Mouse (Mus musculus): ENCODE results near the gene Snx21.

Gene Snx21

GRCm38 (mm10) chr2:164828437-164828836, 42.8 kb downstream of the Snx21 start, which contains the start of gene Spata25:
Spata25 (minus strand) TSS chr2:164828537.
- no peak for DNase-seq (ENCODE audit: low read depth)

DNA sequence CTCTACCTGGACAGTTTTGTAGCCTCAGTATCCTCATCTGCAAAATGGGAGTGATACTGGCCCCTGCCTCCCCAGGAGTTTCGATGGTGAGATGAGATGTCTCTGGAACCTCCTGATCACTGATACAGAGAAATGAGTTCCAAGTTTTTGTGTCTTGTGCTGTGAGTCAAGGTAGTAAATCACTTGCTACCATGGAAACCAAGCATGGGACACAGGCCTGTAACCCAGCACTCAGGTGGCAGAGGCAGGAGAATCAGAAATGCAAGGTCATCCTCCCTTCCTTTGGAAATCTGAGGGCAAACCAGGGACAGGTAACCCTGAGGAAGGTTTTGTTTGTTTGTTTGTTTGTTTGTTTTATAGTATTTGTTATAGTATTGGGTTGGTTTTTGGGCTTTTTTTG, 43.5 kb downstream of the Snx21 start:
- DNase-seq (ENCODE audit: low read depth): no peak

- DNase-seq (ENCODE audit: low read depth): no peak
Observed at GRCm38 (mm10) chr2:164831029-164831428, 45.4 kb downstream of the Snx21 start.

DNA sequence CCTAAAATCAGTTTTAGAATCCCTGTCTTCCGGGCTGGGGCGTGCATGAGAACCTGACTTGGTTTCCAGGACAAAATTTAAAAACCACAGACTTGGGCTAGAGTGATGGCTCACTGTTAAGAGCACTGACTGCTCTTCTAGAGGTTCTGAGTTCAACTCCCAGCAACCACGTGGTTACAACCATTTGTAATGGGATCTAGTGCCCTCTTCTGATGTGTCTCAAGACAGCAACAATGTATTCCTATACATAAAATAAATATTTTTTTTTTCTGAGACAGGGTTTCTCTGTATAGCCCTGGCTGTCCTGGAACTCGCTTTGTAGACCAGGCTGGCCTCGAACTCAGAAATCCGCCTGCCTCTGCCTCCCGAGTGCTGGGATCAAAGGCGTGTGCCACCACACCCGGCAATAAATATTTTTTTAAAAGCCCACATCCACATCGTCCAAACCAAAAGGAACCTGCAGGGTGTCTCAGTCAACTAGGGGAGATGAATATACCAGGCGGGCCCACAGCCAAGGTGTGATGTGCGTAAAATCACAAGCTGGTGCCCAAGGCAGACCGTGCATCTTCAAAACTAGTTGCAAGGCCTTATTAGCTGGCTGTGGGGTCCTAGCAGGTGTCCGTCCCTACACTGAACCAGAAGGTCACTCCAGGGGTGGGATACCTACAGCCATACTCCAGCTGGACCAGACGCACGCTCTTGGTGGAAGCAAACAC, 46.6 kb downstream of the Snx21 start:
- DNase-seq (ENCODE audit: low read depth): no peak

DNA sequence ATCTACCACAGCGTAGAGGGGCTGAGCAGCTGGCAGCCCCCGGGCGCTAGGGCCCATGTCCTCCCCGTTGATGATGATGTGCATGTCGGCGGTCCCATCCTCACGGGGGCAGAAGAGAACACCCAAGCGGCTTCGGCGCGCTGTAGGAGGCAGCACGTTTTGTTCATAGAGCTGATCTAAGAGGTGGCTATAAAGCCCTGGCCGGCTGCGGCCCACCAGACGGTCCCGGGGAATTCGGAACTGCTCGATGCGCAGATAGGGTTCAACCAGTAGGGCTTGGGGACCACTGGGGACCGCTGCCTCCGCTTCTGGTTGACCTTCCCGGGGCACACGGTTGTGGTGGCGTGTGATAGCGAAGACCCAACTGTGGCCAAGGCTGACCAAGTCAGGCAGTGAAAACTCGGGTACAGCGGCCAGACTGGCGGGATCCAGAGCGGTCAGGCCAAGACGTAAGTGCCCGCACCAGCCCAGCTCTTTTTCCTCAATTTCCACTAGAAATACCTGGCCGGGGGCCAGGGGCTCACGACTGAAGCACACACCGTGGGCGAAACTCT, 47.2 kb downstream of the Snx21 start, which contains the start of gene Ctsa:
Gene Ctsa (plus strand): TSS at position 126 of the 554 bp plus-strand sequence.
- peak; percentile 87 for DNase-seq (ENCODE audit: low read depth)

DNA sequence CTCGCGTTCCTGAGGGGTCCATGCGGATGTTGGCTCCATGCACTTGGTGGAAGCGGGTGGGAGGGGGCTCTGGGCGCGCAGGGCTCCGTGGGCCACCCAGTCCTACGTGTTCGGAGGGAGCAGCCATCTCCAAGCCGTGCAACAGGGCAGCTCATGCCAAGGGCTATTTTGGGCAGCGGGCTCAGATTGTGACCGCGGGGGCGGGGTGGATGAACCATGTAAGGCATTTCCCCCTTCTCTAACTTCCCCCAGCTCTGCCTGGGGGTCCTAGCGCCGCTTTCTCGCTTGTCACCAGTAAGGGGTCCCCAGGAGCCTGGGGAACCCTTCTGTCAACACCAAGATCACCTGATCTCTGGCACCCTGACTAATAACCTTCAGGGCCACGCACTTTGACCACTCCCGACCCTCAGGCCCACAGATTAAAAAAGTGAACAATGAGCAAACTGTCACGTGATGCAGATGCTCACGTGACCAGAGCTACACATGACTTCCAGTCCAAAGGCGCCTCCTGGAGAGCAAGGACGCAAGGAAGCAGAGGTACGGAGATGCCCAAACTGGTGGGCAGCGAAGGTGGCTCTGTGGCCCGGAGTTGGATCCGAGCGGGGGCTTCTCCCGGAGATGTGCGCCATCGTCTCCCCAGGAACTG, 47.8 kb downstream of the Snx21 start, which contains the start of gene Neurl2:
Gene Neurl2 (minus strand): TSS at position 143 of the 646 bp plus-strand sequence.
- peak; percentile 94 for DNase-seq (ENCODE audit: low read depth)

- peak; percentile 47 for DNase-seq (ENCODE audit: low read depth)
Observed at GRCm38 (mm10) chr2:164834531-164834930, 48.9 kb downstream of the Snx21 start.

GRCm38 (mm10) chr2:164835164-164835563, 49.5 kb downstream of the Snx21 start:
- DNase-seq (ENCODE audit: low read depth): no peak

Measured in induced T-regulatory cell, adult 2 months (primary cell).